ENCODE assay signal across 19 mouse cellular contexts in the genomic region with DNA sequence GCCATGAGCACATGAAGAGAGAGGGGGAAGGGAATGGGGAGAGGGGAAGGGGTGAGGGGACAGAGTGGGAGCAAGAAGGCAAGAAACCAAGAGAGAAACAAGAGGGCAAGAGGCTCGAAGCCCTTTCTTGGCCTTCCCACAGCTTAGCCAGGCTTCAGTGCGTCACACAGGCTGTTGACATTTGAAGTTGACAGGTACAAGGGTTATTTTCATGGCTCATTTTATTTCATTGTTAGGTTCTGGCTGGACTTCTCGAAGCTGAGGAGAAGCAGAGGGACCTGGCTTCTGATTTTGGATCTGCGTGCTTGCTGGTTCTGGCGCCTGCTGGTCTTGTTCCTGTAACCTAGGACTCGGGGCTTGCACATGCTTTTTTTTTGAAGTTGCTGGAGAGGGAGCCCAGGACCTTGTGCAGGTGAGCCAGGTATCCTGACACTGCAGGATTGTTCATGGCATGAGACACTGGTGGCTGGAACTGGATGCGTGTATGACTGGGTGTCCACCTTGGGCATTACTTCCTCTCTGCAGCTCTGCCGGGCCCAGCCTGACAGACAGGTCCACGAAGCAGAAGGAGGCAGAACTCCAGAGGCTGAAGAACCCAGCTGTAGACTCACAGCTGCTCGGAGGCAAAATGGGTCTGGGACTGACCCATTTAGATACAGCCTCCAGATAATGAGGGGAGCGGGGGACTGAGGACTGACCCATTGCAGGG. TPM values are rescaled to one million over a fixed set of nuclear protein-coding genes. Genes with fewer than 3 reads are reported as not detected.
DNase-seq lines count a peak whose midpoint lies in the region; ATAC-seq and TF ChIP-seq lines count a peak whose summit lies in the region.
"Had no signal": no experiment of that assay in that cellular context is flagged by ENCODE, and none has a peak within 500 bp of the region (broad histone marks: within the 10 kb centered on the region; RNA-seq: fewer than 3 reads in every experiment).

No protein-coding gene starts in this region.

- H3K4me1 ChIP-seq in hindbrain, embryonic 10.5 days (replicated peaks), result peaks cover 53% of the 10 kb centered on the region
- peaks cover 10% of the 10 kb centered on the region for H3K4me1 ChIP-seq in hindbrain, postnatal 0 days (ENCODE audit: insufficient read depth, low read length)
- peaks cover 41% of the 10 kb centered on the region for H3K4me1 ChIP-seq in liver, postnatal 0 days (ENCODE audit: insufficient read depth)
- peaks cover 4% of the 10 kb centered on the region; the same call in 1 of the 2 replicates for H3K4me1 ChIP-seq in liver, embryonic 11.5 days (replicated peaks; ENCODE audit: control insufficient read depth, insufficient read depth, low read length)
- H3K4me1 ChIP-seq: forebrain, embryonic 13.5 days had no signal

- H3K4me3 ChIP-seq in hindbrain, embryonic 10.5 days, result no peak overlapping the region
- H3K4me3 ChIP-seq in hindbrain, postnatal 0 days (ENCODE audit: low read length), result no peak overlapping the region
- no peak overlapping the region for H3K4me3 ChIP-seq in liver, postnatal 0 days (ENCODE audit: low read depth, low read length)
- no peak overlapping the region for H3K4me3 ChIP-seq in liver, embryonic 11.5 days (ENCODE audit: low read depth, low read length)
- H3K4me3 ChIP-seq: embryonic facial prominence, embryonic 10.5 days; forebrain, embryonic 13.5 days; heart, embryonic 12.5 days; hindbrain, embryonic 13.5 days had no signal

- no peak overlapping the region for H3K9ac ChIP-seq in hindbrain, postnatal 0 days (replicated peaks; ENCODE audit: low read length)
- no peak overlapping the region for H3K9ac ChIP-seq in liver, postnatal 0 days (replicated peaks)
- H3K9ac ChIP-seq in liver, embryonic 11.5 days (ENCODE audit: low read depth, low read length), result no peak overlapping the region
- H3K9ac ChIP-seq: forebrain, embryonic 13.5 days; forebrain, postnatal 0 days; heart, embryonic 12.5 days; hindbrain, embryonic 13.5 days had no signal

- DNase-seq in adrenal gland, adult (ENCODE audit: inconsistent age in 2 of 2, low spot score in 1 of 2), result peak; percentile 34 to 75
- DNase-seq in adrenal gland, postnatal 4 days (ENCODE audit: low spot score in 2 of 2), result no peak
- DNase-seq in hindbrain, embryonic 10.5 days (ENCODE audit: low spot score), result no peak
- DNase-seq in hindbrain, postnatal 0 days (ENCODE audit: low spot score), result no peak
- no peak for DNase-seq in liver, postnatal 0 days
- DNase-seq in liver, embryonic 11.5 days (ENCODE audit: low spot score), result no peak
- DNase-seq in cerebellum, adult 18-20 months, result no peak
- DNase-seq: B cell, adult 2 months; cerebellum, adult 2 months; cerebellum, postnatal 10 days; forebrain, postnatal 0 days; gastrocnemius, postnatal 14 days had no signal

- peaks cover 4% of the 10 kb centered on the region; the same call in 1 of the 2 replicates for H3K27me3 ChIP-seq in hindbrain, embryonic 10.5 days (ENCODE audit: insufficient read depth, poor library complexity, severe bottlenecking)
- H3K27me3 ChIP-seq in hindbrain, postnatal 0 days (ENCODE audit: insufficient read depth, low read length), result no peaks in the 10 kb centered on the region
- H3K27me3 ChIP-seq in liver, postnatal 0 days (ENCODE audit: insufficient read depth, low read length), result no peaks in the 10 kb centered on the region
- H3K27me3 ChIP-seq in liver, embryonic 11.5 days (replicated peaks; ENCODE audit: control insufficient read depth, insufficient read depth, low read length), result no peaks in the 10 kb centered on the region
- H3K27me3 ChIP-seq: forebrain, embryonic 13.5 days; heart, embryonic 12.5 days had no signal

- TF ChIP-seq EP300 in liver, postnatal 0 days (IDR thresholded peaks at IDR 0.05; ENCODE audit: low read depth), result no peak

- 0 out of 2 replicates have a peak overlapping the region, but pooled peaks have one; percentile 23 for H3K27ac ChIP-seq in hindbrain, embryonic 10.5 days
- no peak overlapping the region for H3K27ac ChIP-seq in hindbrain, postnatal 0 days
- peak overlapping the region; percentile 16; the same call in 1 of the 2 replicates for H3K27ac ChIP-seq in liver, postnatal 0 days (ENCODE audit: low read depth)
- H3K27ac ChIP-seq in liver, embryonic 11.5 days (ENCODE audit: low read depth, low read length), result no peak overlapping the region
- H3K27ac ChIP-seq: embryonic facial prominence, embryonic 10.5 days; forebrain, embryonic 13.5 days; hindbrain, embryonic 13.5 days had no signal

- H3K9me3 ChIP-seq in hindbrain, embryonic 10.5 days, result no peaks in the 10 kb centered on the region
- no peaks in the 10 kb centered on the region for H3K9me3 ChIP-seq in hindbrain, postnatal 0 days (ENCODE audit: low read length)
- no peaks in the 10 kb centered on the region for H3K9me3 ChIP-seq in liver, postnatal 0 days (ENCODE audit: low read length)
- no peaks in the 10 kb centered on the region for H3K9me3 ChIP-seq in liver, embryonic 11.5 days (ENCODE audit: control insufficient read depth, low read length)
- H3K9me3 ChIP-seq: embryonic facial prominence, embryonic 10.5 days; forebrain, embryonic 13.5 days; G1E; heart, embryonic 12.5 days; hindbrain, embryonic 13.5 days had no signal

- ATAC-seq in hindbrain, postnatal 0 days, result no peak
- ATAC-seq in liver, postnatal 0 days, result no peak
- ATAC-seq in liver, embryonic 11.5 days (replicated peaks; ENCODE audit: low FRiP score), result no peak
- ATAC-seq: CD4-positive, CD25-positive, alpha-beta regulatory T cell, adult 4 months; forebrain, embryonic 13.5 days; forebrain, postnatal 0 days; intestine, embryonic 16.5 days had no signal

- no peak overlapping the region for H3K4me2 ChIP-seq in hindbrain, postnatal 0 days (ENCODE audit: low read depth, low read length)
- H3K4me2 ChIP-seq in liver, postnatal 0 days (ENCODE audit: low read depth, low read length), result 0 out of 2 replicates have a peak overlapping the region, but pooled peaks have one; percentile 7
- no peak overlapping the region for H3K4me2 ChIP-seq in liver, embryonic 11.5 days
- H3K4me2 ChIP-seq: forebrain, embryonic 13.5 days; heart, embryonic 12.5 days; hindbrain, embryonic 13.5 days had no signal

- H3K36me3 ChIP-seq in hindbrain, embryonic 10.5 days, result peaks cover 14% of the 10 kb centered on the region; the same call in 1 of the 2 replicates
- no peaks in the 10 kb centered on the region for H3K36me3 ChIP-seq in hindbrain, postnatal 0 days (ENCODE audit: insufficient read depth, low read length)
- peaks cover 52% of the 10 kb centered on the region for H3K36me3 ChIP-seq in liver, postnatal 0 days (replicated peaks; ENCODE audit: insufficient read depth, low read length)
- no peaks in the 10 kb centered on the region for H3K36me3 ChIP-seq in liver, embryonic 11.5 days (ENCODE audit: control insufficient read depth, insufficient read depth, low read length)
- H3K36me3 ChIP-seq: embryonic facial prominence, embryonic 10.5 days; heart, embryonic 12.5 days; hindbrain, embryonic 13.5 days had no signal

- WGBS in hindbrain, embryonic 10.5 days, result 65% methylated on average over 11 of the region's 11 CpGs
- 60% methylated on average over 11 of the region's 11 CpGs for WGBS in hindbrain, postnatal 0 days
- WGBS in liver, postnatal 0 days (ENCODE audit: insufficient replicate concordance), result 62% methylated on average over 11 of the region's 11 CpGs
- WGBS in liver, embryonic 11.5 days, result 79% methylated on average over 11 of the region's 11 CpGs

- TF ChIP-seq CTCF in hindbrain, postnatal 0 days (IDR thresholded peaks at IDR 0.05; ENCODE audit: low read depth), result no peak
- TF ChIP-seq CTCF in liver, postnatal 0 days (IDR thresholded peaks at IDR 0.05; ENCODE audit: low read depth), result no peak

RNA-seq across cellular contexts. Expression of a gene that starts 12.6 kb away (rescaled TPM):
- 10 to 100 TPM; 84.9 TPM for total RNA-seq in adrenal gland, postnatal 4 days (2021)
- 5.8 and 7.2 TPM in 2 replicates for polyA plus RNA-seq in hindbrain, embryonic 10.5 days (2016; fragmentation: Nextera tagmentation; extraction: Ambion mirVana)
- total RNA-seq in hindbrain, postnatal 0 days (2014; rRNA removed), result 13.3 and 14.3 TPM in 2 replicates
- 4.5 and 5.0 TPM in 2 replicates for polyA plus RNA-seq in hindbrain, postnatal 0 days (2015; fragmentation: Nextera tagmentation; extraction: Ambion mirVana)
- polyA plus RNA-seq in liver, postnatal 0 days (2015; fragmentation: Nextera tagmentation; extraction: Ambion mirVana), result 8.7 and 9.5 TPM in 2 replicates
- polyA plus RNA-seq in liver, embryonic 11.5 days (2014; fragmentation: Nextera tagmentation; extraction: Ambion mirVana), result 4.4 and 5.3 TPM in 2 replicates

RNA-seq across cellular contexts. Expression of a gene that starts 38.8 kb away (rescaled TPM):
- under 1 TPM; 0.76 TPM for total RNA-seq in adrenal gland, postnatal 4 days (2021)
- polyA plus RNA-seq in hindbrain, embryonic 10.5 days (2016; fragmentation: Nextera tagmentation; extraction: Ambion mirVana), result 0.41 and 0.49 TPM in 2 replicates
- 0.52 TPM in 1 of 2 replicates, not detected in the other for total RNA-seq in hindbrain, postnatal 0 days (2014; rRNA removed)
- 0.29 and 0.40 TPM in 2 replicates for polyA plus RNA-seq in hindbrain, postnatal 0 days (2015; fragmentation: Nextera tagmentation; extraction: Ambion mirVana)
- 0.70 TPM in 2 replicates for polyA plus RNA-seq in liver, postnatal 0 days (2015; fragmentation: Nextera tagmentation; extraction: Ambion mirVana)
- polyA plus RNA-seq in liver, embryonic 11.5 days (2014; fragmentation: Nextera tagmentation; extraction: Ambion mirVana), result 0.81 and 1.1 TPM in 2 replicates

Comparison
In these comparisons a context has a peak if more than half of its experiments do, and no peak if none do; other contexts are left out.
1. DNase-seq: peak in adrenal gland, adult (2 of 2); none in adrenal gland, postnatal 4 days (0 of 2), hindbrain, embryonic 10.5 days (single experiment), hindbrain, postnatal 0 days (single experiment), liver, postnatal 0 days (single experiment), liver, embryonic 11.5 days (single experiment) and cerebellum, adult 18-20 months (0 of 2).
2. H3K27ac ChIP-seq: peak in hindbrain, embryonic 10.5 days (single experiment) and liver, postnatal 0 days (single experiment); none in hindbrain, postnatal 0 days (single experiment) and liver, embryonic 11.5 days (single experiment).